Mouse (Mus musculus) C2C12 (cell line): ENCODE data around the gene 9230102O04Rik.

Experiments
- CEBPB ChIP-seq: IDR thresholded peaks from one replicate; pipeline ENCODE4 v1.6.1; 2011; ENCODE audit warnings: low read depth, mild to moderate bottlenecking, control low read depth, moderate library complexity
- CTCF ChIP-seq: IDR thresholded peaks from one replicate; pipeline ENCODE4 v1.5.1; 2011; ENCODE audit not compliant: control insufficient read depth, insufficient read depth, insufficient read length
- FOSL1 ChIP-seq: IDR thresholded peaks from one replicate; pipeline ENCODE4 v1.8.0; 2011; ENCODE audit warnings: mild to moderate bottlenecking, low read length; ENCODE audit not compliant: poor library complexity, insufficient read depth, severe bottlenecking
- MAX ChIP-seq: IDR thresholded peaks from one replicate; pipeline ENCODE4 v1.6.1; 2011; ENCODE audit warnings: mild to moderate bottlenecking, control low read depth
- MYOD1 ChIP-seq: IDR thresholded peaks from one replicate; pipeline ENCODE4 v1.6.1; 2011; ENCODE audit warnings: low read depth; ENCODE audit not compliant: control insufficient read depth, insufficient read length

DNA sequence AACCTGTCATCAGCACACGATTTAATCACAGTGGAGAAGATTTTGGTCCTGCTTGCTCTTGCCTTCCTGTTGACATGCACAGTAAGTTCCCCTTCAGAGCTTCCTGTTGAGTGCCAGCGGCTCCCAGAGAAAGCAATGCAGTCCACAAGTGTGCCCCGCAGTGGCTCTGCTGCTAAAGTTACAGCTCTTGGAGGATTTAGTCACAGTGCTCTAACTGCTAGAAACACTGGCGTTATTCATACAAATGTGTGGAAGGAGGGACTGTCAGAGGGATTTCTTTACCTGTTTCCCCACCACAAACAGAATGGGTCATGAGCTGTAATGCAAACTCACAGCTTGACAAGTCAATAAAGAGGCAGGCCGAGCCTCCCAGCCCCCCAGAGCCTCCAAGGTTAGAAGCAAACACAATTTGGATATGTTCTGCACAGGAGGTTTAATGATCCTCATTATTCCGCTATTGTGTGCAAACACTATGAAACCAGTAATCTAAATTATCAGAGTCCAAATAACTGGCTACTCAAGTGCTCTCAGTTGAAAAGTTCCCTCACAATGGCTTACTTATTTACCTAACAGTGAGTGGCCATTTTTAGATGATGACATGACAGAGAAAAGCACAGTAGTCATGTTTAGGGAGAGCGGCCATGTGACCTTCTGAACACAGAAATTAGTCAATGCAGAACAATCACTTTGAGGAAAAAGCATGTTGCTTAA is 37.0 kb upstream of the 9230102O04Rik start:
- TF ChIP-seq CTCF, result no peak
- no peak for TF ChIP-seq CEBPB
- no peak for TF ChIP-seq MAX
- no peak for TF ChIP-seq FOSL1
- TF ChIP-seq MYOD1, result no peak
